Mouse (Mus musculus) kidney, adult 2 months (tissue): ENCODE measurements around the gene Otud5.

ENCODE experiments used
- CTCF ChIP-seq: fragments of 200-500 bp; conservative IDR thresholded peaks from 2 replicates; pipeline ENCODE4 v1.5.1; 2011; ENCODE audit warnings: low read depth, mild to moderate bottlenecking, control low read depth, low read length, moderate library complexity, mixed read lengths; ENCODE audit not compliant: insufficient read depth, insufficient read length
- POLR2A ChIP-seq: fragments of 200-500 bp; IDR thresholded peaks from one replicate; pipeline ENCODE4 v1.6.1; 2011; ENCODE audit warnings: low read depth, low read length, control low read depth

DNA sequence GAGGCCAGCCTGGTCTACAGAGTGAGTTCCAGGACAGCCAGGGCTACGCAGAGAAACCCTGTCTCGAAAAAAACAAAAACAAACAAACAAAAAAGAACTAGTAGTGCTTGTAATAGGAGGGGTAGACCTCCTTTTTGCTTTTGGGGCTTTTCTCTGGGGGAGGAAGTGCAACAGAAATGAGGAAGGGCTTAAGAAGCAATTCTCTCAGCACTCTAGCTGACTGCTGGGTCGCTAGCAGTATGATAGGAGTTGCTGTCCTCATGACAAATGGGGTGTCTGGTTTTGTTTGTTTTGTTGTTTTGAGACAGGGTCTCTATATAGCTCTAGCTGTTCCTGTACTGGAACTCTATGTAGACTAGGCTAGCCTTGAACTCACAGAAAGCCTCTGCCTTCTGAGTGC, 23.4 kb downstream of the Otud5 start:
- no peak for TF ChIP-seq CTCF
- no peak for TF ChIP-seq POLR2A
